Mouse (Mus musculus): ENCODE results near the gene Gm37419. TPM values are rescaled to one million over a fixed set of nuclear protein-coding genes. Genes with fewer than 3 reads are reported as not detected.

Gm37419 gene
- polyA plus RNA-seq, 1 experiment from 2014 or later = 1.3 TPM

- ChIA-PET POLR2A (interaction anchor here (0.9 to 1.3 kb wide), 2 partner anchors 402 to 1067 kb away, joined by 3 read pairs; no protein-coding TSS in a partner anchor), CTCF (interaction anchor here (0.8 to 2.1 kb wide), 12 partner anchors 8 to 1072 kb away, joined by 3 to 6 read pairs (median 3); no protein-coding TSS in a partner anchor)
- TF ChIP-seq CTCF (IDR thresholded peaks at IDR 0.05) = no peak
- ATAC-seq (no peak), DNase-seq (ENCODE audit: low read depth, low spot score) (no peak)
- in situ Hi-C loops (cut with MboI; ENCODE audit: low pct_unique_long_range_greater_than_20kb) = loop anchor here (25.0 kb wide), 1 partner anchor 695 kb away; no protein-coding TSS in a partner anchor
- H3K27me3 ChIP-seq = no peaks in the 10 kb centered on the region
Observed at GRCm38 (mm10) chr16:23991846-23992580, 3.7 kb downstream of the Gm37419 start.

DNA sequence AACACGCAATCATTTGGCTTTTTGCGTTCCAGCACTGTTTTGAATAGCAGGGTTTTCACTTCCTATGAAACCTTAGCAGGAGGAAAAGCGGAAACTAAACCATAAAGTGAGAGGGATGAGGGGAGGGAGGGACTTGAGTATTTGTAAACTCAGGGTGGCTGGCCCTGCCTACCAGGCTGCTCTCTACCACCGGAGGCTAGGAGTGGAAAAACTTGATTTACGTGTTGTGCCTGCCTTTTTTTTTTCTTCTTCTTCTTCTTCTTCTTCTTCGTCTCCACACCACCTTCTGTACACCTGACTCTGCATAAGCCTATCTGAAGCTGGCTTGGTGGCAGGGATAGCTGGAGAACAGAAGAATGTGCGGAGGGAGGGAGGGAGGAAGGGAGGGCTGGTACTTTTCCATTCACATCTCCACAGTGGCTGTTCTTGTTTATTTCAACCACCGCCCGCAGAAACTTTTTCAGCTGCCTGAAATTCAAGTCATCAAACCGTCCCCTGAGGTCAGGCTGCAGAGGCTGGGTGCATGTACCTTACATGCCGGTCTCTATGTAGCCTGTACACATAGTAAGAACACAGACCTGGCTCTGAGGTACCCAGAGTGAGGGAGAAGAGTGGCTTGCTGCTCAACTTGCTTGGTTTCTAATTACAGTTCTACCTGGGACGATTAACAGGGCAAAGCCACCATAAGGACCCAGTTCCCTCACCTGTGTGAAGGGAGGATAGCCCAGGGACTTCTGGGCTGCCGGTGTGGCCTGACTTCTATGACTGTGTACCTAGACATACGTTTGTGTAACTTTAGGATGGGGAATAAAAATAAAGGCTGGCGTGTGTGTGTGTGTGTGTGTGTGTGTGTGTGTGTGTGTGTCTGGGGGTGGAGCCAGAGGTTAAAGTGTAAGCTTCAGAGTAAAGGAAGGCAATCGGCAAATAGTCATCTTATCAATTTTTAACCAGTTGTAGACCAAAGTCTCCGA is 5.4 kb downstream of the Gm37419 start:
- ChIA-PET POLR2A (interaction anchor here (0.7 to 0.8 kb wide), 2 partner anchors 10 to 1665 kb away, joined by 3 to 6 read pairs; no protein-coding TSS in a partner anchor), CTCF (interaction anchor here (0.6 kb wide), 1 partner anchor 519 kb away, joined by 3 read pairs; no protein-coding TSS in a partner anchor)
- in situ Hi-C loops (cut with MboI; ENCODE audit: low pct_unique_long_range_greater_than_20kb) = loop anchor here (25.0 kb wide), 1 partner anchor 694 kb away; no protein-coding TSS in a partner anchor
- ATAC-seq (no peak), DNase-seq (ENCODE audit: low read depth, low spot score) (no peak)
- no peaks in the 10 kb centered on the region for H3K27me3 ChIP-seq
- no peak for TF ChIP-seq CTCF (IDR thresholded peaks at IDR 0.05)

DNA sequence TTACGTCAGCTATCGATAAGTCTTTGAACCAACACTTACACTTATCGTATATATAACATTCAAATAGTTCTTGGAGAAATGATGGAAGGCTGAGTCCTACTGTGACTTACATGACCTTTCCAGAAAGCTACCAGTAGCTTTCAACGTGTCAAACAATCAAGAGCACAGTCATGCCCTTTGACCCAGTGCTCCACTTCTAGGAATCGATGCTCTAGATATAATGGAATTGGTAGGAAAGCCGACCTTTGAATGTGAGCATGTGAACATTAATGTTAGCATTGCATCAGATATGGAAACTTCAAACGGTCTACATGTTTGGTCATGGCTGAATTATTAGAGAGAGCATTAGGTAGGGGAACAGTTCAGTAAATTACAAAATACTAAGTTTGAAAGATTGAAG is 8.1 kb downstream of the Gm37419 start:
- ATAC-seq (no peak), DNase-seq (ENCODE audit: low read depth, low spot score) (no peak)
- ChIA-PET POLR2A (interaction anchor here (0.5 kb wide), 1 partner anchor 570 kb away, joined by 3 read pairs; no protein-coding TSS in a partner anchor), CTCF (no interaction called here)
- in situ Hi-C loops (cut with MboI; ENCODE audit: low pct_unique_long_range_greater_than_20kb) = loop anchor here (25.0 kb wide), 1 partner anchor 691 kb away; no protein-coding TSS in a partner anchor
- H3K27me3 ChIP-seq = no peaks in the 10 kb centered on the region
- no peak for TF ChIP-seq CTCF (IDR thresholded peaks at IDR 0.05)

DNA sequence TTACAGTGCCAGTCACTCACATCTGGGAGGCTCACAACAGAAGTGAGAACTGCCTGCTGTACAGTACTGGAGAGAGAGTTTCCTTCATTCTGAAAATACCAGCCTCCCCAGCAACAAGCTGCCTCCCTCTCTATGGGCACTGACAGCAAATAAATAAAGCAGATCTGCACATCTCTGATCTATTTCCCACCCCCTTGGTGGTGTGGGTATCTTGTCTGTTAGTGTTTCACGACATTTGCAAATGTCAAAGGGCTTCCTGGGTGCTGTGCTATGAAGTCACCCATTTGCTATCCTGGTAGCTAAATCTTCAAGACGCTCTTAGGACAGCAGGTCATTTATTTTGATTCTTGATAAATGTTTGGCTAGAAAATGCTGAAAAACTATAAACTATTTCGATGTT is 8.9 kb downstream of the Gm37419 start:
- in situ Hi-C loops (cut with MboI; ENCODE audit: low pct_unique_long_range_greater_than_20kb) = loop anchor here (25.0 kb wide), 1 partner anchor 690 kb away; no protein-coding TSS in a partner anchor
- CTCF ChIA-PET = no interaction called here

GRCm38 (mm10) chr16:23997912-23998311 is 9.6 kb downstream of the Gm37419 start:
- TF ChIP-seq CTCF (IDR thresholded peaks at IDR 0.05) = no peak
- POLR2A ChIA-PET = no interaction called here
- in situ Hi-C loops (cut with MboI; ENCODE audit: low pct_unique_long_range_greater_than_20kb) = loop anchor here (25.0 kb wide), 1 partner anchor 689 kb away; no protein-coding TSS in a partner anchor
- no peaks in the 10 kb centered on the region for H3K27me3 ChIP-seq
- ATAC-seq = no peak
- no peak for DNase-seq (ENCODE audit: low read depth, low spot score)
- CTCF ChIA-PET = no interaction called here

More for the DNA sequence above, 8.9 kb downstream of the Gm37419 start:
- H3K27me3 ChIP-seq = no peaks in the 10 kb centered on the region
- POLR2A ChIA-PET = no interaction called here
- ATAC-seq = no peak
- no peak for TF ChIP-seq CTCF (IDR thresholded peaks at IDR 0.05)
- no peak for DNase-seq (ENCODE audit: low read depth, low spot score)

GRCm38 (mm10) chr16:24005928-24006327 is 17.6 kb downstream of the Gm37419 start:
- in situ Hi-C loops (cut with MboI; ENCODE audit: low pct_unique_long_range_greater_than_20kb) = no loop called here
- no peak for DNase-seq (ENCODE audit: low read depth, low spot score)
- TF ChIP-seq CTCF (IDR thresholded peaks at IDR 0.05) = no peak
- ChIA-PET CTCF (interaction anchor here (1.4 kb wide), 1 partner anchor 14 kb away, joined by 3 read pairs; no protein-coding TSS in a partner anchor), POLR2A (no interaction called here)
- ATAC-seq = no peak
- H3K27me3 ChIP-seq = no peaks in the 10 kb centered on the region

- H3K27me3 ChIP-seq = no peaks in the 10 kb centered on the region
- no peak for TF ChIP-seq CTCF (IDR thresholded peaks at IDR 0.05)
- CTCF ChIA-PET = interaction anchor here (1.4 kb wide), 1 partner anchor 18 kb away, joined by 3 read pairs; no protein-coding TSS in a partner anchor
- POLR2A ChIA-PET = no interaction called here
- no peak for ATAC-seq
- DNase-seq (ENCODE audit: low read depth, low spot score) = no peak
- in situ Hi-C loops (cut with MboI; ENCODE audit: low pct_unique_long_range_greater_than_20kb) = no loop called here
Observed at GRCm38 (mm10) chr16:24009891-24010290, 21.6 kb downstream of the Gm37419 start.

- CTCF ChIA-PET = no interaction called here
- POLR2A ChIA-PET = no interaction called here
- DNase-seq (ENCODE audit: low read depth, low spot score) (no peak), ATAC-seq (no peak)
- H3K27me3 ChIP-seq = no peaks in the 10 kb centered on the region
- no peak for TF ChIP-seq CTCF (IDR thresholded peaks at IDR 0.05)
- in situ Hi-C loops (cut with MboI; ENCODE audit: low pct_unique_long_range_greater_than_20kb) = no loop called here
Observed at GRCm38 (mm10) chr16:24011306-24011705, 23.0 kb downstream of the Gm37419 start.

DNA sequence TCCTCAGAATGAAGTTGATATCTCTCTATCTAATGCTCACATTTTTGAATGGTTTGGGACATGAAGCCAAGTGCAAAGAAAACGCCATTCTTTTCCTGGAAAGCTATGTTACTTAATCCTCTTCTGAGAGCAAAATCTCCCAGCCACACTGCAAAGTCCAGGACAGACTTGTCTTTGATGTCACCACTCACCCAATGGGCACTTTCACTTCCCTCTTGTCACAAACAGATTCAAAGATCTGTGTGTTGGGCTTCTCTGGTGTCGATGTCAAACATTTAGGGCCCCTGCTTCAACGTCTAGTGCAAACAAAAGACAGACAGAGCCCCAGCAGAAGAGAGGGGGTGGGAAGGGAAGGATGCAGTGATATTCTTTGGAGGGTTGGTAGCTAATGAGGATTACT is 23.8 kb downstream of the Gm37419 start:
- TF ChIP-seq CTCF (IDR thresholded peaks at IDR 0.05) = no peak
- POLR2A ChIA-PET = no interaction called here
- DNase-seq (ENCODE audit: low read depth, low spot score) (no peak), ATAC-seq (no peak)
- no peaks in the 10 kb centered on the region for H3K27me3 ChIP-seq
- CTCF ChIA-PET = no interaction called here
- in situ Hi-C loops (cut with MboI; ENCODE audit: low pct_unique_long_range_greater_than_20kb) = no loop called here

- DNase-seq (ENCODE audit: low read depth, low spot score) (no peak), ATAC-seq (no peak)
- ChIA-PET POLR2A (no interaction called here), CTCF (no interaction called here)
- no peak for TF ChIP-seq CTCF (IDR thresholded peaks at IDR 0.05)
- H3K27me3 ChIP-seq = no peaks in the 10 kb centered on the region
- in situ Hi-C loops (cut with MboI; ENCODE audit: low pct_unique_long_range_greater_than_20kb) = no loop called here
Observed at GRCm38 (mm10) chr16:24014378-24014777, 26.1 kb downstream of the Gm37419 start.
